Mouse (Mus musculus) midbrain, postnatal 0 days (tissue): ENCODE data around the gene Fth1. TPM values are rescaled to one million over a fixed set of nuclear protein-coding genes. Genes with fewer than 3 reads are reported as not detected.
"Not testable (repeated sequence)": the region's sequence is repeated elsewhere in the genome, so short reads cannot be mapped to it uniquely, and the experiment has no call there.

ENCODE experiments used
- ATAC-seq: fragments of 200-750 bp; cut with Nextera tagmentation; 2 replicates; pipeline ENCODE4 v1.8.0; 2017; ENCODE audit warnings: moderate number of reproducible peaks, mild to moderate bottlenecking, moderate TSS enrichment, moderate library complexity; ENCODE audit not compliant: low FRiP score
- DNase-seq: peaks from one replicate; pipeline ENCODE4 v3.0.0-alpha.2; 2015; ENCODE audit warnings: low spot score
- H3K27ac ChIP-seq: fragments of 300-500 bp; sonication (generic); 2 replicates; pipeline ENCODE4 v1.5.1; 2014; ENCODE audit warnings: low read depth, mild to moderate bottlenecking, low read length, mixed read lengths
- H3K27me3 ChIP-seq: fragments of 300-500 bp; sonication (generic); 2 replicates; pipeline ENCODE4 v1.6.1; 2014; ENCODE audit warnings: low read length, control low read depth, mixed read lengths; ENCODE audit not compliant: insufficient read depth
- H3K36me3 ChIP-seq: fragments of 300-500 bp; sonication (generic); 2 replicates; pipeline ENCODE4 v1.6.1; 2014; ENCODE audit warnings: low read length, control low read depth, mixed read lengths; ENCODE audit not compliant: insufficient read depth
- H3K4me1 ChIP-seq: fragments of 300-500 bp; sonication (generic); 2 replicates; pipeline ENCODE4 v1.6.1; 2014; ENCODE audit warnings: mild to moderate bottlenecking, control low read depth, antibody characterized with exemption, low read length, mixed read lengths; ENCODE audit not compliant: insufficient read depth
- H3K4me2 ChIP-seq: fragments of 300-500 bp; sonication (generic); 2 replicates; pipeline ENCODE4 v1.6.1; 2014; ENCODE audit warnings: low read depth, mild to moderate bottlenecking, low read length, mixed read lengths; ENCODE audit not compliant: poor library complexity, severe bottlenecking
- H3K4me3 ChIP-seq: fragments of 300-500 bp; sonication (generic); 2 replicates; pipeline ENCODE4 v1.5.1; 2014; ENCODE audit warnings: low read depth, mild to moderate bottlenecking, low read length, moderate library complexity
- H3K9ac ChIP-seq: fragments of 300-500 bp; sonication (generic); replicated peaks from 2 replicates; pipeline ENCODE4 v1.6.1; 2014; ENCODE audit warnings: mild to moderate bottlenecking, low read length, moderate library complexity, mixed read lengths; ENCODE audit not compliant: poor library complexity, severe bottlenecking
- H3K9me3 ChIP-seq: fragments of 300-500 bp; sonication (generic); 2 replicates; pipeline ENCODE4 v1.6.1; 2016; ENCODE audit warnings: low read length, control low read depth
- CTCF ChIP-seq: IDR thresholded peaks from 2 replicates; pipeline ENCODE4 v1.5.1; 2016; ENCODE audit warnings: antibody characterized with exemption, mild to moderate bottlenecking
- WGBS: fragments of 180-500 bp; shearing (Covaris S2); extraction: QIAGEN DNeasy Blood & Tissue Kit; methylation state at CpG from one replicate; pipeline ENCODE4 v1.1.7; 2014; 5-methylcytosine and 5-hydroxymethylcytosine counted together
- polyA plus RNA-seq: library from polyadenylated mRNA; unstranded; fragments of >200 nt; fragmentation: Nextera tagmentation; extraction: Ambion mirVana; gene quantifications from 2 replicates; pipeline ENCODE4 v1.2.1, GENCODE M21; 2015
- total RNA-seq: library from RNA; depleted of rRNA; stranded (reverse); fragments of >200 nt; gene quantifications from 2 replicates; pipeline ENCODE4 v1.2.3, GENCODE M21; 2014; rRNA removed

Gene Fth1
- 337 and 436 TPM in 2 replicates for total RNA-seq
- polyA plus RNA-seq = 2,585 and 2,689 TPM in 2 replicates

DNA sequence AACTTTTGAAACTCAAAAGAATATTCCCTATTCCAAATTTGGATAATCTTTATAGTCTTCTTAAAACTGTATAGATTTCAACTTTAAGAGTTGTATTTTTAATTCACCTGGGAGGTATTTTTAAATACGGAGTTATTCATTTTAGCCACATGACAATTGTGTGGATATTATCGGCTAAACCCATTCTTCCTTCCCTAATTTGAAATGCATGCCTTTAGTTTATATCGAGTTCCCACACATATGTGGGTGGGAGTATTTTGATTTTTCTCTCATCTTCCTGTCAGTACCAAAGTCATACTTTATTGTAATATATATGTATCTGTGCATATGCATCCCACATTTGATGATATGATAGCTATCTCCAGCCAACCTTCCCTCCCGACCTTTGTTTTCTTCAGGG lies at the start of gene Fth1:
TSS of gene Fth1 (plus strand) at position 341 of the 400 bp plus-strand sequence.
- ATAC-seq (no peak), DNase-seq (no peak)
- Histone ChIP-seq H3K4me3 (no peak within 1 kb of the TSS), H3K36me3 (peaks cover 11% of the 10 kb centered on the region), H3K27me3 (no peaks in the 10 kb centered on the region), H3K27ac (no peak within 1 kb of the TSS), H3K9ac (no peak within 1 kb of the TSS), H3K4me1 (peaks cover 15% of the 10 kb centered on the region; the same call in 1 of the 2 replicates), H3K4me2 (no peak within 1 kb of the TSS), H3K9me3 (no peaks in the 10 kb centered on the region)
- no peak for TF ChIP-seq CTCF
- 92% methylated on average over 4 of the region's 4 CpGs for WGBS

DNA sequence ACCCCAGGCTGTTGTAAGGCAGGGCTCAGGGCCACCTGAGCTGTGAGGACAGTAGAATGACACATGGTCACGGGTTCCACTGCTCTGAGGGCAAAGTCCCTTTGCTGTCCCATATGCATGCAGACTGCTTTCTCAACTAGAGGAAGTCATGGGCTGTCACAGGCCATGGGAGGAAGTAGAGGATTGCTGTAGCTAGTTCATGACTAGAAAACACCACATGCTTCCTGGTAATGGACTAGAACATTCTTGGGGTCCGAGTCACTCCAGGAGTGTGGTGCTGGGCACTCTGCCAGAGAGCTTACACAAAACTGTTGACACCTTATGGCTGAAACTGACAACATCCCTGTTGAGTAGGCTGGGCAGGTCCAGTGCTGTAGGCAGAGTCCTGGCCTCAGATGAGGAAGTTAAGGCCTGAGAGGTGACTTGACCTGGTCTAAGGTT lies 49.2 kb upstream of the Fth1 start:
- H3K4me2 ChIP-seq, DNase-seq, H3K9me3 ChIP-seq, H3K9ac ChIP-seq, H3K27ac ChIP-seq, ATAC-seq, H3K4me1 ChIP-seq, H3K4me3 ChIP-seq, H3K36me3 ChIP-seq, H3K27me3 ChIP-seq: not testable (repeated sequence)
- 74% methylated on average over 2 of the region's 2 CpGs for WGBS

DNA sequence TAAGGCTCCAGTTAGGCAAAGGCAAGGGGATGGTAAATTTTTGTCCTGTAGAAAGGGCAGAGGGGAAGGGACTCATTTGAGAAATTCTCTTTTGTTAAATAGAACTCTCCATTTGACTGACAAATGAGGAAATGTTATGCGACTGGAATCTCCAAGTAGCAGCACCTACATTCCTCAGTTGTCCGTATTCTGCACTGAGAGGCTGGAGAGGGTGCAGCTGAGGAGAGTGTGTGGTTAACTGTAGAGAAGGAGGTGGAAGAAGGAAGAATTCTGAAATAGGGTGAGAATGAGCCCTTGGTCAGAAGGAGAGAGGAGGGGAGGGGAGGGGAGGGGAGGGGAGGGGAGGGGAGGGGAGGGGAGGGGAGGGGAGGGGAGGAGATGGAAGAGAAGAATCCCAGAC lies 46.5 kb upstream of the Fth1 start:
- DNase-seq (no peak), ATAC-seq (no peak)
- no peak overlapping the region for H3K9ac ChIP-seq
- no peak for TF ChIP-seq CTCF
- no peaks in the 10 kb centered on the region for H3K4me1 ChIP-seq
- whole genome bisulfite sequencing = 69% methylated on average over 2 of the region's 2 CpGs
- no peak overlapping the region for H3K4me3 ChIP-seq
- H3K36me3 ChIP-seq = no peaks in the 10 kb centered on the region
- no peak overlapping the region for H3K27ac ChIP-seq
- H3K27me3 ChIP-seq = no peaks in the 10 kb centered on the region
- no peaks in the 10 kb centered on the region for H3K9me3 ChIP-seq
- no peak overlapping the region for H3K4me2 ChIP-seq

DNA sequence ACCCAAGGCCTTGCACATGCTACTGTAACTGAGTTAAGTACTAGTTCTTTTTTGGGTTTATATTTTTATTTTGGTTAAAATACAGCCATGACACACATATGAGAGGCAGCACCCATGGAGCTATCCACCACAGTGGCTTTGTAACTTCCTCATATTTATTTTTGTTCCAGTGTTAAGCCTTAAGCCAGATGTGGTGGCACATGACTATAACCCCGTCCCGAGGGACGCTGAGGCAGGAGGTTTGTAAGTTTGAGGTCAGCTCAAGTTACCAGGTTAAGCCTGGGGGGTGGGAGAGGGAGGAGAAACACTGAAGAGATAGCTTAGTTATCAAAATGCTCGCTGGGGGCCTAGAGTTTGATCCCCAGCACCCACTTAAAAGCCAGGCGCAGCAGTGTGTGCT lies 43.8 kb upstream of the Fth1 start:
- Histone ChIP-seq H3K4me2 (no peak overlapping the region), H3K4me1 (no peaks in the 10 kb centered on the region), H3K9ac (no peak overlapping the region), H3K36me3 (no peaks in the 10 kb centered on the region), H3K9me3 (no peaks in the 10 kb centered on the region), H3K27me3 (no peaks in the 10 kb centered on the region), H3K27ac (no peak overlapping the region), H3K4me3 (no peak overlapping the region)
- no peak for DNase-seq
- TF ChIP-seq CTCF = no peak
- ATAC-seq = no peak
- WGBS = 77% methylated on average over 5 of the region's 5 CpGs

DNA sequence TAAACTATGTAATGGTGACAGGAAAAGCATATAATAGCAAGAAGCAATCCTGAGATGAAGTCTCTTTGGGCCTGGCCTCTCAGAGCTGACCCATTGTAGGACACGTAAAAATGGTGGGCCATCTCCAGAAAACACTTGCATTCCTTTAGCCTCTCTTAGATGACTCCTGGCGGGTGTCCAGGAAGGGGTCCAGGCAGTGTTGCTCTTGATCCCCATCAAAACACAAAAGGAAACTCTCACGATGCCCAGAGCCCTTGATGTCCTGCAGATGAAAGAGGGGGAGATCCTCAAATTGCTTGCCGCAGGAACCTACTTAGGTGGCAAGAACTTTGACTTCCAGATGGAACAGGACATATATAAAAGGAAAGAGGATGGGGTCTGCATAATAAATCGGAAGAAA lies 43.0 kb upstream of the Fth1 start:
- TF ChIP-seq CTCF = no peak
- Histone ChIP-seq H3K4me2 (no peak overlapping the region), H3K9ac (no peak overlapping the region), H3K27ac (no peak overlapping the region), H3K4me1 (no peaks in the 10 kb centered on the region), H3K4me3 (no peak overlapping the region), H3K27me3 (no peaks in the 10 kb centered on the region), H3K9me3 (no peaks in the 10 kb centered on the region), H3K36me3 (no peaks in the 10 kb centered on the region)
- 61% methylated on average over 5 of the region's 5 CpGs for WGBS
- DNase-seq = no peak
- ATAC-seq = no peak

DNA sequence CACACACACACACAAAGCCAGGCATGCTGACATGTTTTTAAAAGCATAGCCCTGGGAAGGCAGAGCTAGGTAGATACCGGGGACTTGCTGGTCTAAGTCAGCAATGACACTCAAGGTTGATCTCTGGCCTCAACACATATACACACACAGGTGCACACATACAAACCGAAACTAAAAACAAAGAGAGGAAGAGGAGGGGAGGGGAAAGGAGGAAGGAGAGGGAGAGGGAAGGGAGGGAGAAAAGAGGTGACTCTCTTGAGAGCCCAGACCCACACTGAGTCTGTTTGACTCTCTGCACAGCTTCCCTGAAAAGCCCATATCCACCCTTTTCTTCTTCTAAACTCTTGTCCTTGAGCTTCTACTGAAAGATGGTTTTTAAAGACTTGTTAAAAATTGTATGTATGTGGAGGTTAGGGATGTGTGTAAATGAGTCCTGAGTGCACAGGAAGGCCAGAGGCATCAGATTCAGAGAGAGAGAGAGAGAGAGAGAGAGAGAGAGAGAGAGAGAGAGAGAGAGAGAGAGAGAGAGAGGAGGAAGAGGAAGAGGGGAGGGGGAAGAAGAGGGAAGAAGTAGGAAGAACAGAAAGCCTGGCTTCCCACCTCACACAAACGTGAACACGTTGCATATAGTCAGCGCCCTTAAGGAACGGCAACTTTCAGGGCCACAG lies 42.1 kb upstream of the Fth1 start:
- WGBS = 83% methylated on average over 6 of the region's 6 CpGs
- H3K4me3 ChIP-seq = no peak overlapping the region
- no peaks in the 10 kb centered on the region for H3K9me3 ChIP-seq
- H3K9ac ChIP-seq = no peak overlapping the region
- H3K36me3 ChIP-seq = no peaks in the 10 kb centered on the region
- DNase-seq (no peak), ATAC-seq (no peak)
- no peak for TF ChIP-seq CTCF
- no peak overlapping the region for H3K27ac ChIP-seq
- no peaks in the 10 kb centered on the region for H3K4me1 ChIP-seq
- H3K27me3 ChIP-seq = no peaks in the 10 kb centered on the region
- no peak overlapping the region for H3K4me2 ChIP-seq
